Comparison of ENCODE assay signal across 7 mouse cellular contexts in genomic region chr4:53632011-53632349, GRCm38 (mm10). TPM values are rescaled to one million over a fixed set of nuclear protein-coding genes. Genes with fewer than 3 reads are reported as not detected.
DNase-seq lines count a peak whose midpoint lies in the region; ATAC-seq lines count a peak whose summit lies in the region.

No protein-coding gene starts in this region.

- H3K27ac ChIP-seq in lung, embryonic 16.5 days (ENCODE audit: low read length), result peak overlapping the region; percentile 40; the same call in 1 of the 2 replicates
- peak overlapping the region; percentile 90 for H3K27ac ChIP-seq in forebrain, embryonic 12.5 days
- no peak overlapping the region for H3K27ac ChIP-seq in liver, embryonic 13.5 days
- 0 out of 2 replicates have a peak overlapping the region, but pooled peaks have one; percentile 47 for H3K27ac ChIP-seq in stomach, embryonic 16.5 days (ENCODE audit: low read length)

- peak overlapping the region; percentile 87 for H3K9ac ChIP-seq in lung, embryonic 16.5 days (ENCODE audit: low read length)
- peak overlapping the region; percentile 87 for H3K9ac ChIP-seq in forebrain, embryonic 12.5 days
- H3K9ac ChIP-seq in liver, embryonic 13.5 days, result peak overlapping the region; percentile 58
- H3K9ac ChIP-seq in stomach, embryonic 16.5 days (ENCODE audit: low read length), result peak overlapping the region; percentile 87

- H3K36me3 ChIP-seq in lung, embryonic 16.5 days (ENCODE audit: control insufficient read depth, insufficient read depth, low read length), result no peaks in the 10 kb centered on the region
- no peaks in the 10 kb centered on the region for H3K36me3 ChIP-seq in forebrain, embryonic 12.5 days (replicated peaks)
- no peaks in the 10 kb centered on the region for H3K36me3 ChIP-seq in liver, embryonic 13.5 days
- H3K36me3 ChIP-seq in stomach, embryonic 16.5 days (ENCODE audit: control insufficient read depth, insufficient read depth, low read length), result no peaks in the 10 kb centered on the region

- WGBS in lung, embryonic 16.5 days, result under 1% methylated on average over 5 of the region's 5 CpGs
- WGBS in forebrain, embryonic 12.5 days, result 1% methylated on average over 5 of the region's 5 CpGs
- 8% methylated on average over 5 of the region's 5 CpGs for WGBS in liver, embryonic 13.5 days (ENCODE audit: insufficient replicate concordance)
- 3% methylated on average over 5 of the region's 5 CpGs for WGBS in stomach, embryonic 16.5 days

- H3K4me1 ChIP-seq in lung, embryonic 16.5 days (replicated peaks; ENCODE audit: control insufficient read depth, insufficient read depth, low read length), result no peaks in the 10 kb centered on the region; the same call in 1 of the 2 replicates
- peaks cover 50% of the 10 kb centered on the region for H3K4me1 ChIP-seq in forebrain, embryonic 12.5 days
- 0 out of 2 replicates have a peak, but pooled peaks cover 6% of the 10 kb centered on the region for H3K4me1 ChIP-seq in liver, embryonic 13.5 days (replicated peaks)
- 0 out of 2 replicates have a peak, but pooled peaks cover 5% of the 10 kb centered on the region for H3K4me1 ChIP-seq in stomach, embryonic 16.5 days (ENCODE audit: control insufficient read depth, insufficient read depth, low read length)

- DNase-seq in lung, postnatal 14 days, result no peak
- no peak for DNase-seq in liver, embryonic 13.5 days
- DNase-seq in cerebellum, adult 8-10 months, result no peak
- no peak for DNase-seq in ovary, postnatal 10 days (ENCODE audit: low spot score)

- H3K27me3 ChIP-seq in lung, embryonic 16.5 days (ENCODE audit: control insufficient read depth, insufficient read depth, low read depth, low read length), result no peaks in the 10 kb centered on the region; the same call in 1 of the 2 replicates
- peaks cover 4% of the 10 kb centered on the region; the same call in 1 of the 2 replicates for H3K27me3 ChIP-seq in forebrain, embryonic 12.5 days
- peaks cover 30% of the 10 kb centered on the region for H3K27me3 ChIP-seq in liver, embryonic 13.5 days
- H3K27me3 ChIP-seq in stomach, embryonic 16.5 days (ENCODE audit: control insufficient read depth, insufficient read depth, low read length), result no peaks in the 10 kb centered on the region

- ATAC-seq in lung, embryonic 16.5 days (ENCODE audit: low read depth), result peak; percentile 42; the same call in 1 of the 2 replicates
- no peak for ATAC-seq in forebrain, embryonic 12.5 days (ENCODE audit: low FRiP score)
- no peak; the same call in 1 of the 2 replicates for ATAC-seq in liver, embryonic 13.5 days (ENCODE audit: low read depth)
- ATAC-seq in stomach, embryonic 16.5 days (ENCODE audit: insufficient read depth, low FRiP score), result no peak

- peak overlapping the region; percentile 80 for H3K4me2 ChIP-seq in lung, embryonic 16.5 days (ENCODE audit: low read depth, low read length)
- H3K4me2 ChIP-seq in forebrain, embryonic 12.5 days, result peak overlapping the region; percentile 69
- peak overlapping the region; percentile 71 for H3K4me2 ChIP-seq in liver, embryonic 13.5 days
- H3K4me2 ChIP-seq in stomach, embryonic 16.5 days (ENCODE audit: low read depth, low read length), result peak overlapping the region; percentile 61

- peak overlapping the region; percentile 83 for H3K4me3 ChIP-seq in lung, embryonic 16.5 days (ENCODE audit: low read length)
- H3K4me3 ChIP-seq in forebrain, embryonic 12.5 days (replicated peaks), result peak overlapping the region; percentile 91
- H3K4me3 ChIP-seq in liver, embryonic 13.5 days (replicated peaks), result peak overlapping the region; percentile 66
- peak overlapping the region; percentile 80 for H3K4me3 ChIP-seq in stomach, embryonic 16.5 days (replicated peaks; ENCODE audit: low read length)

- H3K9me3 ChIP-seq in lung, embryonic 16.5 days (ENCODE audit: control insufficient read depth, low read length), result no peaks in the 10 kb centered on the region
- no peaks in the 10 kb centered on the region for H3K9me3 ChIP-seq in forebrain, embryonic 12.5 days
- H3K9me3 ChIP-seq in liver, embryonic 13.5 days (replicated peaks), result no peaks in the 10 kb centered on the region
- no peaks in the 10 kb centered on the region for H3K9me3 ChIP-seq in stomach, embryonic 16.5 days (replicated peaks; ENCODE audit: control insufficient read depth, low read length)

RNA-seq across cellular contexts. Expression of gene Fsd1l, which starts 0.7 kb away (rescaled TPM):
- polyA plus RNA-seq in lung, embryonic 16.5 days (2015; fragmentation: Nextera tagmentation; extraction: Ambion mirVana), result 8.6 and 11.7 TPM in 2 replicates
- polyA plus RNA-seq in forebrain, embryonic 12.5 days (2016; fragmentation: Nextera tagmentation; extraction: Ambion mirVana), result 47.2 and 52.2 TPM in 2 replicates
- 1.1 and 1.9 TPM in 2 replicates for polyA plus RNA-seq in liver, embryonic 13.5 days (2015; fragmentation: Nextera tagmentation; extraction: Ambion mirVana)
- polyA plus RNA-seq in stomach, embryonic 16.5 days (2015; fragmentation: Nextera tagmentation; extraction: Ambion mirVana), result 7.1 and 9.8 TPM in 2 replicates
